Comparison of ENCODE assay signal across 8 mouse cellular contexts in the genomic region with DNA sequence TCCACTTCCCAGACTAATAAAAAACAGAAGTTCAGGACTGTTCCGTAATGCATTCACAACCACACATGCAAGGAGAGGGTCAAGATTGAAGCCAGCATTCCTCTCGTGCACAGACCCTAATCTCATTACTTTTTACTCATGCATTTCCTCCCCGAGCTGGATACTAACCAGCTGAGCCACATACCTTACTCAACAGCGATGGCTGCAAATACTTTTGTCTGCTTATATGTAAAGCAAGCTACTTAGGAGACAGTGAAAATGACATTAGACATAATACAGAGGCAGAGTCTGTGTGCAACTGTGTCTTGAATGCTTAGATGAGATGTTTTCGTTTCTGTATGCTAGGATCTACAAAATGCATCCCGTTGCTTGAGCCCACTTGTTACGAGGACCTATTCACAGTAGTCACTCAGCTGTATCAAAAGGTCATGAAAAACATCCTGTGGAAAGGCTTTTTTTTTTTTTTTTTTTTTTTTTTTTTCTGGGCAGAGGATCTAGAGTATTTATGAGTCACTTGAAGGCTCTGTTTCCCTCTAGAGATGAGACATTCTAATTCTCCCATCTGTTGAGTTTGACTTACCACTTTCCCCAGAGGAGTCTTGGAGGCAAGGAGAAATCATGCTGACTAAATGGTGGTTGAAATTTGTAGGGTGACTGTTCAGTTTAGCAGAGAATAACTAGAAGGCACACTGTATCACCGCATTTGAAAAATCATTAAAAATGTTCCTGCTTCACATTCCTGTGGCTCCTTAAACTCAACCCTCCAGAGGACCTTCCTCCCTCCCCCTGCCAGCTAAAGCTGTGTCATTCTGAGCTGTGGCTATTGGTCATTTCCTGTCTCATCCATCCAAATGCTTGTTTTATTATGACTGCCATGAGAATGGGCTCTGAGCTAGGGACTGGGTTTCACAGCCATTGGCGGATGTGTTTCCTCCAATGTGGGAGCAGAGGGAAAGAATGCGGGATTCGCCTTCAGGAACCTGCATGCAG.
DNase-seq lines count a peak whose midpoint lies in the region; ATAC-seq and TF ChIP-seq lines count a peak whose summit lies in the region.

No protein-coding gene starts in this region.

- H3K4me2 ChIP-seq in kidney, postnatal 0 days (ENCODE audit: low read length) = peak overlapping the region; percentile 21; the same call in 1 of the 2 replicates

- WGBS in kidney, postnatal 0 days = 23% methylated on average over 11 of the region's 11 CpGs

- intact Hi-C loops in gastrocnemius, postnatal 36 days (cut with DNase I) = no loop called here

- DNase-seq in embryo, embryonic 10 days (ENCODE audit: low spot score) = peak; percentile 36
- DNase-seq in embryo, embryonic 9.5 days (ENCODE audit: extremely low spot score) = no peak
- peak; percentile 95 for DNase-seq in Muller cell, postnatal 12 days (ENCODE audit: inconsistent ontology term)
- DNase-seq in gastrocnemius, postnatal 36 days = peak; percentile 12 to 18
- DNase-seq in kidney, postnatal 0 days (ENCODE audit: low spot score) = peak; percentile 80
- no peak for DNase-seq in ovary, adult 18-20 months (ENCODE audit: low spot score)
- DNase-seq in right cerebral cortex, postnatal 4 days = no peak
- no peak for DNase-seq in left cerebral cortex, adult 18-20 months (ENCODE audit: low spot score in 2 of 2)

- no peak for TF ChIP-seq CTCF in kidney, postnatal 0 days (IDR thresholded peaks at IDR 0.05; ENCODE audit: low read depth)

- no peak overlapping the region for H3K4me3 ChIP-seq in kidney, postnatal 0 days (replicated peaks; ENCODE audit: low read depth, low read length)

- peaks cover 14% of the 10 kb centered on the region; the same call in 1 of the 2 replicates for H3K4me1 ChIP-seq in kidney, postnatal 0 days (replicated peaks; ENCODE audit: insufficient read depth, low read length)

- no peaks in the 10 kb centered on the region for H3K9me3 ChIP-seq in kidney, postnatal 0 days (replicated peaks; ENCODE audit: low read length)

- no peaks in the 10 kb centered on the region for H3K27me3 ChIP-seq in kidney, postnatal 0 days (ENCODE audit: insufficient read depth, low read length)

- no peak overlapping the region for H3K9ac ChIP-seq in kidney, postnatal 0 days (ENCODE audit: low read depth, low read length)

- H3K27ac ChIP-seq in kidney, postnatal 0 days = peak overlapping the region; percentile 32

- no peaks in the 10 kb centered on the region for H3K36me3 ChIP-seq in kidney, postnatal 0 days (ENCODE audit: insufficient read depth, low read length)

- ATAC-seq in kidney, postnatal 0 days (replicated peaks; ENCODE audit: low FRiP score, low read depth) = peak; percentile 65; the same call in 1 of the 2 replicates

Comparison
In these comparisons a context has a peak if more than half of its experiments do, and no peak if none do; other contexts are left out.
1. DNase-seq: peak in embryo, embryonic 10 days (single experiment), Muller cell, postnatal 12 days (single experiment), gastrocnemius, postnatal 36 days (2 of 2) and kidney, postnatal 0 days (single experiment); none in embryo, embryonic 9.5 days (single experiment), ovary, adult 18-20 months (single experiment), right cerebral cortex, postnatal 4 days (single experiment) and left cerebral cortex, adult 18-20 months (0 of 2).